Mouse (Mus musculus): ENCODE data around the gene Usp26. TPM values are rescaled to one million over a fixed set of nuclear protein-coding genes. Genes with fewer than 3 reads are reported as not detected.

Usp26 gene
- polyA plus RNA-seq (2015; fragmentation: Nextera tagmentation; extraction: Ambion mirVana): not detected in 2 replicates

DNA sequence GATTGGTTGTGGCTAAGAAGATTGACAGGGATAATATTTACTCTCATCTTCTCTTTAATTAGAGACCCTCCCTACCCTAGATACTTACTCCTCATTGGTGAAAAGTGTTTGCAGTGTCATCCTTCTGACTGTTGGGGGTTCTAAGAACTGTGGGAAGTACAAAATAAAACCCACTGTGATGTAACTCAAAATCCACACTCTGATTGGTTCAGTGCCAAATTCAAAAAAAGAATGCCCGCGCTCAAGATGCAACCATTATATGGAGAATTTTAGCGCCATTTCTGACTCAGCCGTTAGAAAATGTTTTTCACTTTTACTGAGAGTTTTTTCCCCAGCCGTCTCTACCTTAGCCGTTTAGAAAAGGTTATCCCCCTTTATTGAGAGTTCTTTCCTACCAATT is at the start of gene Usp26:
Usp26 (minus strand) TSS at position 101 of the 400 bp plus-strand sequence.
- no peaks in the 10 kb centered on the region for H3K36me3 ChIP-seq
- no peak within 1 kb of the TSS for H3K9ac ChIP-seq
- no peaks in the 10 kb centered on the region for H3K27me3 ChIP-seq
- 95% methylated on average over 6 of the region's 6 CpGs for WGBS
- ATAC-seq (ENCODE audit: low FRiP score, low read depth): no peak
- H3K9me3 ChIP-seq: no peaks in the 10 kb centered on the region
- H3K4me3 ChIP-seq: no peak within 1 kb of the TSS
- no peaks in the 10 kb centered on the region for H3K4me1 ChIP-seq (replicated peaks)
- H3K27ac ChIP-seq (replicated peaks): no peak within 1 kb of the TSS
- H3K4me2 ChIP-seq: no peak within 1 kb of the TSS

DNA sequence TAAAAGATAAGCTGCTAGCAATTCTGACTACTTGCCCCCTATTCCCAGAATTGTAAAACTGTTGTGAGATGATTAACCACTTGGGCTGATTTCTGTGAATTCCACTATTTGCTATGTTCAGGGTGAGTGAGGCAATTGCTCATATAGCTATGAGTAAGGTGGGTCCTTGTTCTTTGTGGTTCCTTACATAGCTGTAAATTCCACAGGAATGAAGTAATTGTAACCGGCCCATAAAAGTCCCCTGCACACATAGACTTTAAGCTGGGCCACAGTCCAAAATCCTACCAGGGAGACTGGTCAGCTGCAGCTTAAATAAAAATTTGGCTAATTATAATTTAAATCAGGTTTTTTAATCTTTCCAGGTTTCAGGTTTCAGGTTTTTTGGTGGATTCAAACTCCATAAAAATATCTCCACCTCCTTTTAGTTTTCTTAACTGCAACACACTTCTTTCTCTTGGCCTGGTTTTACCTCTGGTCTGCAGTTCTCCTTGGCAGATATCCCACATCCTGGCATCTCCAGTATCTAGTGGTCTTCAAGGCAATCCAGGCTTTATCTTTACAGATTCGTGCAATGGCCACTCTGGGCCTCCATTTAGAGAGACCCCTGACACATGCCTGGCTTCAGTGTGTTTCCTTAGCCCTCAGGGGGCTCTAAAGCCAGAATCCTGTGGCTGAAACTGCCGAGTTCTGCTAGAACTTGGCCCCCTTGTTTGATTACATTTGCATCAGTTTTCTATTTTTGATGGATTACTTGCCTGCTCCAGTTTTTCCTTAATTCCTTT is 13.6 kb upstream of the Usp26 start:
- H3K36me3 ChIP-seq: no peaks in the 10 kb centered on the region
- H3K27ac ChIP-seq (replicated peaks): no peak overlapping the region
- no peaks in the 10 kb centered on the region for H3K9me3 ChIP-seq
- H3K9ac ChIP-seq: no peak overlapping the region
- no peak for ATAC-seq (ENCODE audit: low FRiP score, low read depth)
- 62% methylated on average over 3 of the region's 3 CpGs for WGBS
- no peak overlapping the region for H3K4me2 ChIP-seq
- H3K4me1 ChIP-seq (replicated peaks): no peaks in the 10 kb centered on the region
- H3K4me3 ChIP-seq: no peak overlapping the region
- no peaks in the 10 kb centered on the region for H3K27me3 ChIP-seq

DNA sequence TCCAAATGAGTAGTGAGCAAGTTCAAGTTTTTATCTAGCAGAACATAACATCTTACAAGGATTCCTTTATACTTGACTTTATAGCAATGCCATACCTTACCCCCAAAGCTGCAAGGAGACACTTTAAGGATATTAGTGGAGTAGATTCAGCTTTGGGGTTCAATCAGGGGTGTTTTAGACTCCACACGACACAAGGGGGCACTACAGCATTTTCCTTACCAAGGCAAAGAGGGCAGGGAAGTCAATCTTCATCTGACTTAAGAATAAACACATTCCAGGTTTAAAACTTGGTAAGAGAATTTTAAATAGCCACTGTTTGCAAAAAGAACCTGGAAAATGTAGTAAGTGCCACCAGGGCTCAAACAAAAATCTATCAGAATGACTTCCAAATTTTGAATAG is 33.6 kb downstream of the Usp26 start:
- Histone ChIP-seq H3K36me3 (no peaks in the 10 kb centered on the region), H3K27me3 (no peaks in the 10 kb centered on the region), H3K9me3 (no peaks in the 10 kb centered on the region), H3K9ac (no peak overlapping the region), H3K4me3 (no peak overlapping the region), H3K4me2 (no peak overlapping the region), H3K27ac (replicated peaks) (no peak overlapping the region), H3K4me1 (replicated peaks) (no peaks in the 10 kb centered on the region)
- 7% methylated on average over 1 of the region's 1 CpGs for WGBS
- no peak for ATAC-seq (ENCODE audit: low FRiP score, low read depth)

DNA sequence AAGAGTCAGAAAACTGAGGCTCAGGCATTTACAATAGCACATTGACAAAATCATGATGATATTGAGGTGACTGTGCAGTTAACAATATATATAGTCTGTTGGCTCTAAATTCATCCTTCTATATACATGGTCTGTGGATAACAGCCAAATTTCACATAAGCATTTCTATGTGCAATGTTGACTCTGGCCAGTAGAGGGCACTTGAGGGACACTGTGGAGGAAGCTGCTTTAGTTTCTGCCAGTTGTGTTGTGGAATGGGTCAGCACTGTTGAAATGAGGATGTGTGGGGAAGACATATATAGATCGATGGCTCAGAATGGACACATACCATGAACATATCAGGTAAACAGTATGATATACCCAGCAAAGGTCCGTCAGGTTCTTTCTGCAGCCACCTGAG is 64.6 kb downstream of the Usp26 start:
- Histone ChIP-seq H3K4me3 (no peak overlapping the region), H3K9me3 (no peaks in the 10 kb centered on the region), H3K36me3 (no peaks in the 10 kb centered on the region), H3K4me2 (no peak overlapping the region), H3K9ac (no peak overlapping the region), H3K27ac (replicated peaks) (no peak overlapping the region), H3K4me1 (replicated peaks) (no peaks in the 10 kb centered on the region), H3K27me3 (no peaks in the 10 kb centered on the region)
- no peak for ATAC-seq (ENCODE audit: low FRiP score, low read depth)
- 78% methylated on average over 2 of the region's 2 CpGs for WGBS

DNA sequence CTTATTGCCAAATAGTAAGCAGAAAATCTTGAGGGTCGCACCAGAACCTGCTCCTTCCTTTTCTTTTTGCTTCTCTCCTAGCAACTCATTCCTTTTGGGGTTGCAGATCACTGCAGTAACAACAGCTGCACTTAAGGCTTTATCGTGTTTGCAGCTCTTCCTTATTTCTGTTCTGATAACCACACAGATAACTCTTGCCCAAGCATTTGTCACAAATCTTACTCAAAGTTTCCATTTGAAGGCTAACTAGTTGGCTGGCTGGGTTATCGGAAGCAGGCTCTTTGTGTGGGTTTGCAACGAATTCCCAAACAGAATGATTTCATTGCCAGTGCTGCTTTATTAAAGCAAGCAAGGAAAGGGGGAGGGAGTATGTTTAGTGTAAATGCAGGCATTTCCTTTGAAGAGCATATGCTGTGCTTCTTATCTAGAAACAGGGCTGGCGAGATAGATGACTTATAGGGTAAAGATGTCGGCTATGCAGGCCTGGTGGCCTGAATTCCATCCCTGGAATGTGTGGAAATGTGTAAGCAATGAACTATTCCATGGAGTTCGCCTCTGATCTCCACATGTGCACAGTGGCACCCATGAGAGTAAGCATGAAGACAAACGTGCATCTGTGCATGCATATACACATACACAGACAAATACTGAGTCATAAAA is 86.8 kb downstream of the Usp26 start:
- no peaks in the 10 kb centered on the region for H3K36me3 ChIP-seq
- H3K27me3 ChIP-seq: no peaks in the 10 kb centered on the region
- H3K27ac ChIP-seq (replicated peaks): no peak overlapping the region
- 74% methylated on average over 8 of the region's 8 CpGs for WGBS
- no peaks in the 10 kb centered on the region for H3K9me3 ChIP-seq
- no peaks in the 10 kb centered on the region for H3K4me1 ChIP-seq (replicated peaks)
- H3K4me3 ChIP-seq: no peak overlapping the region
- H3K4me2 ChIP-seq: no peak overlapping the region
- no peak for ATAC-seq (ENCODE audit: low FRiP score, low read depth)
- no peak overlapping the region for H3K9ac ChIP-seq

DNA sequence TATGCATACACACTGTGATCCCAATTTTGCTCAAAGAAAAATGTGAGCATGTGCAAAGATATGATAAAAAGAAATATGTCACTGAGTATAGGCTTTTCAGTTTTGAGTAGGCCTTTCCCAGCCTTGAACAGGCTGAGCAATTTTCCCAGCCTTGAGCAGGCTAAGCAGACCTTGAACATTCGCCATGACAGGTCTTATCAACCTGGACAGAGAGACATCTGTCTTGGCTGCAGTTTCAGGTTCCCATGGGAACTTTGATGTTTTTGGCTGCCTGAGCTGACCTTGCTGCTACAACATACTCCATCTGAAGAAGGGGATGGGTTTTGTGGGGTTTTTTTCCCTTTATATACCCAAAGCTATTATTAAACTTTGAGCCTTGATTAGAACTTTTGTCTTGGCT is 88.0 kb downstream of the Usp26 start:
- Histone ChIP-seq H3K27me3 (no peaks in the 10 kb centered on the region), H3K27ac (replicated peaks) (no peak overlapping the region), H3K9me3 (no peaks in the 10 kb centered on the region), H3K4me3 (no peak overlapping the region), H3K9ac (no peak overlapping the region), H3K36me3 (no peaks in the 10 kb centered on the region), H3K4me2 (no peak overlapping the region), H3K4me1 (replicated peaks) (no peaks in the 10 kb centered on the region)
- no peak for ATAC-seq (ENCODE audit: low FRiP score, low read depth)
- 68% methylated on average over 1 of the region's 1 CpGs for WGBS

Other genes with a start within 250 kb of the Usp26 start
- 42.1 and 43.5 TPM in 2 replicates for gene Hs6st2, start 119.4 kb downstream of the Usp26 start, polyA plus RNA-seq (2015; fragmentation: Nextera tagmentation; extraction: Ambion mirVana)
- not detected in 2 replicates for gene 1700080O16Rik, start 171.5 kb upstream of the Usp26 start, polyA plus RNA-seq (2015; fragmentation: Nextera tagmentation; extraction: Ambion mirVana)

All from hindbrain, embryonic 15.5 days (tissue).